22 mouse cellular contexts compared by ENCODE assay signal in genomic region chr5:137472252-137472904, GRCm38 (mm10). TPM values are rescaled to one million over a fixed set of nuclear protein-coding genes. Genes with fewer than 3 reads are reported as not detected.
DNase-seq lines count a peak whose midpoint lies in the region; ATAC-seq and TF ChIP-seq lines count a peak whose summit lies in the region.
"Had no signal": no experiment of that assay in that cellular context is flagged by ENCODE, and none has a peak within 500 bp of the region (broad histone marks: within the 10 kb centered on the region; RNA-seq: fewer than 3 reads in every experiment).

No protein-coding gene starts in this region.

- H3K27ac ChIP-seq in liver, embryonic 13.5 days = no peak overlapping the region
- no peak overlapping the region for H3K27ac ChIP-seq in liver, postnatal 0 days (ENCODE audit: low read depth)
- H3K27ac ChIP-seq in intestine, embryonic 14.5 days (ENCODE audit: low read depth) = peak overlapping the region; percentile 72
- H3K27ac ChIP-seq in stomach, embryonic 14.5 days (ENCODE audit: low read length) = peak overlapping the region; percentile 81
- H3K27ac ChIP-seq: forebrain, embryonic 13.5 days; hindbrain, embryonic 15.5 days; limb, embryonic 12.5 days had no signal

- 28% methylated on average over 5 of the region's 5 CpGs for WGBS in liver, embryonic 13.5 days (ENCODE audit: insufficient replicate concordance)
- 51% methylated on average over 5 of the region's 5 CpGs for WGBS in liver, postnatal 0 days (ENCODE audit: insufficient replicate concordance)
- 53% methylated on average over 5 of the region's 5 CpGs for WGBS in intestine, embryonic 14.5 days
- 52% methylated on average over 5 of the region's 5 CpGs for WGBS in stomach, embryonic 14.5 days

- H3K9ac ChIP-seq in liver, embryonic 13.5 days = no peak overlapping the region
- no peak overlapping the region for H3K9ac ChIP-seq in liver, postnatal 0 days (replicated peaks)
- H3K9ac ChIP-seq in intestine, embryonic 14.5 days (ENCODE audit: low read length) = no peak overlapping the region
- no peak overlapping the region for H3K9ac ChIP-seq in stomach, embryonic 14.5 days (replicated peaks; ENCODE audit: low read depth, low read length)
- H3K9ac ChIP-seq: forebrain, embryonic 13.5 days; hindbrain, embryonic 15.5 days; limb, embryonic 12.5 days had no signal

- TF ChIP-seq CTCF in liver, postnatal 0 days (IDR thresholded peaks at IDR 0.05; ENCODE audit: low read depth) = no peak

- 0 out of 2 replicates have a peak, but pooled peaks cover 2% of the 10 kb centered on the region for H3K27me3 ChIP-seq in liver, embryonic 13.5 days
- no peaks in the 10 kb centered on the region for H3K27me3 ChIP-seq in liver, postnatal 0 days (ENCODE audit: insufficient read depth, low read length)
- no peaks in the 10 kb centered on the region for H3K27me3 ChIP-seq in intestine, embryonic 14.5 days (replicated peaks; ENCODE audit: control insufficient read depth, insufficient read depth, low read length)
- no peaks in the 10 kb centered on the region for H3K27me3 ChIP-seq in stomach, embryonic 14.5 days (ENCODE audit: control insufficient read depth, insufficient read depth, low read length)
- H3K27me3 ChIP-seq: forebrain, embryonic 13.5 days; hindbrain, embryonic 15.5 days; limb, embryonic 12.5 days had no signal

- TF ChIP-seq EP300 in liver, postnatal 0 days (IDR thresholded peaks at IDR 0.05; ENCODE audit: low read depth) = no peak

- peaks cover 12% of the 10 kb centered on the region for H3K4me1 ChIP-seq in liver, embryonic 13.5 days (replicated peaks)
- no peaks in the 10 kb centered on the region for H3K4me1 ChIP-seq in liver, postnatal 0 days (ENCODE audit: insufficient read depth)
- H3K4me1 ChIP-seq in intestine, embryonic 14.5 days (replicated peaks; ENCODE audit: control insufficient read depth, insufficient read depth, low read length) = no peaks in the 10 kb centered on the region
- H3K4me1 ChIP-seq in stomach, embryonic 14.5 days (ENCODE audit: control insufficient read depth, insufficient read depth, low read length) = no peaks in the 10 kb centered on the region
- H3K4me1 ChIP-seq: forebrain, embryonic 13.5 days; hindbrain, embryonic 15.5 days; limb, embryonic 12.5 days had no signal

- H3K9me3 ChIP-seq in liver, embryonic 13.5 days (replicated peaks) = no peaks in the 10 kb centered on the region
- H3K9me3 ChIP-seq in liver, postnatal 0 days (ENCODE audit: low read length) = no peaks in the 10 kb centered on the region
- no peaks in the 10 kb centered on the region for H3K9me3 ChIP-seq in intestine, embryonic 14.5 days (ENCODE audit: control insufficient read depth, low read length)
- H3K9me3 ChIP-seq in stomach, embryonic 14.5 days (ENCODE audit: control insufficient read depth, low read depth, low read length) = no peaks in the 10 kb centered on the region
- H3K9me3 ChIP-seq: forebrain, embryonic 13.5 days; G1E; hindbrain, embryonic 15.5 days; limb, embryonic 12.5 days had no signal

- H3K4me3 ChIP-seq in liver, embryonic 13.5 days (replicated peaks) = no peak overlapping the region
- no peak overlapping the region for H3K4me3 ChIP-seq in liver, postnatal 0 days (ENCODE audit: low read depth, low read length)
- H3K4me3 ChIP-seq in intestine, embryonic 14.5 days (ENCODE audit: low read depth, low read length) = no peak overlapping the region
- H3K4me3 ChIP-seq in stomach, embryonic 14.5 days (ENCODE audit: low read depth, low read length) = no peak overlapping the region
- H3K4me3 ChIP-seq: forebrain, embryonic 13.5 days; hindbrain, embryonic 15.5 days; limb, embryonic 12.5 days had no signal

- H3K36me3 ChIP-seq in liver, embryonic 13.5 days = no peaks in the 10 kb centered on the region
- no peaks in the 10 kb centered on the region for H3K36me3 ChIP-seq in liver, postnatal 0 days (replicated peaks; ENCODE audit: insufficient read depth, low read length)
- no peaks in the 10 kb centered on the region for H3K36me3 ChIP-seq in intestine, embryonic 14.5 days (ENCODE audit: control insufficient read depth, insufficient read depth, low read length)
- H3K36me3 ChIP-seq in stomach, embryonic 14.5 days (ENCODE audit: control insufficient read depth, insufficient read depth, low read length) = no peaks in the 10 kb centered on the region
- H3K36me3 ChIP-seq: G1E; hindbrain, embryonic 15.5 days; limb, embryonic 12.5 days had no signal

- DNase-seq in liver, embryonic 13.5 days = no peak
- no peak for DNase-seq in liver, postnatal 0 days
- peak; percentile 66 for DNase-seq in MEL-GATA-1-ER (ENCODE audit: extremely low read depth, low read depth)
- no peak for DNase-seq in intestine, embryonic 14.5 days (ENCODE audit: low spot score)
- DNase-seq in right cerebral cortex, postnatal 4 days = no peak
- DNase-seq: adrenal gland, adult 2 months; cerebellum, adult 11-12 months; cerebellum, postnatal 25 days; heart, postnatal 10 days; kidney, adult 8-10 months; kidney, postnatal 25 days; layer of hippocampus, adult 9-11 months; lung, postnatal 10 days; right cerebral cortex, postnatal 25 days had no signal

- no peak overlapping the region for H3K4me2 ChIP-seq in liver, embryonic 13.5 days
- no peak overlapping the region for H3K4me2 ChIP-seq in liver, postnatal 0 days (ENCODE audit: low read depth, low read length)
- H3K4me2 ChIP-seq in intestine, embryonic 14.5 days (ENCODE audit: low read length) = no peak overlapping the region
- H3K4me2 ChIP-seq in stomach, embryonic 14.5 days (replicated peaks; ENCODE audit: low read depth, low read length) = no peak overlapping the region
- H3K4me2 ChIP-seq: forebrain, embryonic 13.5 days; hindbrain, embryonic 15.5 days; limb, embryonic 12.5 days; midbrain, embryonic 11.5 days had no signal

- ATAC-seq in liver, embryonic 13.5 days (ENCODE audit: low read depth) = peak; percentile 34
- no peak for ATAC-seq in liver, postnatal 0 days
- peak; percentile 87 for ATAC-seq in intestine, embryonic 14.5 days (replicated peaks; ENCODE audit: low FRiP score, low TSS enrichment, low read depth)
- peak; percentile 93 for ATAC-seq in stomach, embryonic 14.5 days (ENCODE audit: insufficient number of reproducible peaks, insufficient read depth, low FRiP score, low read depth)
- no peak for ATAC-seq in erythroid progenitor cell, adult 5-6 weeks (replicated peaks; ENCODE audit: low FRiP score, poor library complexity, severe bottlenecking)
- ATAC-seq: CD4-positive, CD25-positive, alpha-beta regulatory T cell, adult 4 months; forebrain, embryonic 13.5 days had no signal

RNA-seq across cellular contexts. Expression of gene Zan, which starts 4.5 kb away (rescaled TPM):
- polyA plus RNA-seq in liver, embryonic 13.5 days (2015; fragmentation: Nextera tagmentation; extraction: Ambion mirVana) = 0.12 and 0.16 TPM in 2 replicates
- 0.01 and 0.06 TPM in 2 replicates for polyA plus RNA-seq in liver, postnatal 0 days (2015; fragmentation: Nextera tagmentation; extraction: Ambion mirVana)
- polyA plus RNA-seq in intestine, embryonic 14.5 days (2014; fragmentation: Nextera tagmentation; extraction: Ambion mirVana) = 0.90 and 0.93 TPM in 2 replicates
- 1.1 and 1.5 TPM in 2 replicates for polyA plus RNA-seq in stomach, embryonic 14.5 days (2014; fragmentation: Nextera tagmentation; extraction: Ambion mirVana)
- not detected in 2 replicates for total RNA-seq in erythroid progenitor cell, adult 5-6 weeks (2015; ENCODE audit: low replicate concordance)
- total RNA-seq in erythroid progenitor cell, adult 5-6 weeks (2017; ENCODE audit: low replicate concordance) = not detected in 2 replicates
- total RNA-seq: adrenal gland, adult 2 months had no signal

RNA-seq across cellular contexts. Expression of gene Pop7, which starts 29.9 kb away (rescaled TPM):
- polyA plus RNA-seq in liver, embryonic 13.5 days (2015; fragmentation: Nextera tagmentation; extraction: Ambion mirVana) = 45.7 and 46.1 TPM in 2 replicates
- 27.5 and 27.7 TPM in 2 replicates for polyA plus RNA-seq in liver, postnatal 0 days (2015; fragmentation: Nextera tagmentation; extraction: Ambion mirVana)
- 58.8 and 65.1 TPM in 2 replicates for polyA plus RNA-seq in intestine, embryonic 14.5 days (2014; fragmentation: Nextera tagmentation; extraction: Ambion mirVana)
- polyA plus RNA-seq in stomach, embryonic 14.5 days (2014; fragmentation: Nextera tagmentation; extraction: Ambion mirVana) = 51.7 and 56.2 TPM in 2 replicates
- 2.9 and 23.5 TPM in 2 replicates for total RNA-seq in erythroid progenitor cell, adult 5-6 weeks (2015; ENCODE audit: low replicate concordance)
- total RNA-seq in erythroid progenitor cell, adult 5-6 weeks (2017; ENCODE audit: low replicate concordance) = 0.38 and 10.8 TPM in 2 replicates

RNA-seq across cellular contexts. Expression of gene Gigyf1, which starts 46.0 kb away (rescaled TPM):
- polyA plus RNA-seq in liver, embryonic 13.5 days (2015; fragmentation: Nextera tagmentation; extraction: Ambion mirVana) = 3.3 and 3.7 TPM in 2 replicates
- 2.8 and 4.0 TPM in 2 replicates for polyA plus RNA-seq in liver, postnatal 0 days (2015; fragmentation: Nextera tagmentation; extraction: Ambion mirVana)
- polyA plus RNA-seq in intestine, embryonic 14.5 days (2014; fragmentation: Nextera tagmentation; extraction: Ambion mirVana) = 12.1 and 13.5 TPM in 2 replicates
- 16.0 and 16.3 TPM in 2 replicates for polyA plus RNA-seq in stomach, embryonic 14.5 days (2014; fragmentation: Nextera tagmentation; extraction: Ambion mirVana)
- total RNA-seq in erythroid progenitor cell, adult 5-6 weeks (2015; ENCODE audit: low replicate concordance) = 5.4 and 5.8 TPM in 2 replicates
- 8.1 and 11.2 TPM in 2 replicates for total RNA-seq in erythroid progenitor cell, adult 5-6 weeks (2017; ENCODE audit: low replicate concordance)

Comparison
In these comparisons a context has a peak if more than half of its experiments do, and no peak if none do; other contexts are left out.
1. ATAC-seq: peak in liver, embryonic 13.5 days (single experiment), intestine, embryonic 14.5 days (single experiment) and stomach, embryonic 14.5 days (single experiment); none in liver, postnatal 0 days (single experiment) and erythroid progenitor cell, adult 5-6 weeks (single experiment).
2. H3K27ac ChIP-seq: peak in intestine, embryonic 14.5 days (single experiment) and stomach, embryonic 14.5 days (single experiment); none in liver, embryonic 13.5 days (single experiment) and liver, postnatal 0 days (single experiment).